Comparison of ENCODE assay signal across 8 mouse cellular contexts in the genomic region with DNA sequence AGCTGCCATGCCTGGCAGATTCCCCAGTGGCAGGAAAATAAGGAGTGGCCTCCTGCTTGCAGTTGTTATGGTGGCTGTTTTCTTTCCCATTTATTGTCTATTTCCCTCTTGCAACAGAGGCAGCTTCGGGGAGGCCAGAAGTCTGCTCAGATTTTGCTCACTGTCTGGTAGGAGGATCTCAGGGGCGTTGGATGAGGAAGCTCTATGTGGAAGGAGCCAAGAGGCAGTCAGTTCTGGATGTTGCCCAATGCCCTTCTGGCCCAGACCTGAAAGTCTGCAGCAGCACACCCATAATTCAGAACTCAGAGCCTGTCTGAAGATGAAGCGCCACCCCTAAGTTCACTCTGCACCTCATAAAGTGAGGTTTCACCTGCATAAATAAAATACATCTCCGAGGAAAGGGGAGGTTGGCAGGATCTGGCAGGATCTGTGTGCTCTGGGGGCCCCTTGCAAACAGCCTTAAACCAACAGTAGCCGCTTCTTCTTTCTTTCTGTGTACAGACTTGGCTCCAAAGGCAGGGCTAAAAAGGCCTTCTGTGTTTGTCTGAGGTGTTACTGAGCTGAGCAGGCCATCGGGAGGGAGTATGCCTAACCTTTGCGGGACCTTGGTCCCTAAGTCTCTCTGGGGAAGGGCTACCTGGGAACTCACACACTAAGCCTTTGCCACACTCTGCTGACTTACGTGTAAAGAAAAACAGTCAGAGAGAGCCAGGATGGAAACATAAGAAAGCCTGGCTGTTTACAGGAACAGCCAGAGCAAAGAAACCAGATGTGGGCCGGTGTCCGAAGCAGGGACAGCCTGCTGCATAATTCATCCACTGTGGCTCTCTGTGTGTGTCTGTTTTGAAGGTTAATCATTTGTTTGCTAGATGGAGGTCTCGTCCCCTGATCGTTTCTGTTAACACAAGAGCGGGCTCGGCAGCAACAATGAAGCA.
DNase-seq lines count a peak whose midpoint lies in the region; ATAC-seq and TF ChIP-seq lines count a peak whose summit lies in the region.

No protein-coding gene starts in this region.

- DNase-seq in intestine, embryonic 14.5 days (ENCODE audit: low spot score), result peak; percentile 56
- DNase-seq in cerebellum, adult 2 months, result peak; percentile 28 to 51
- DNase-seq in gastrocnemius, postnatal 14 days, result peak; percentile 37
- no peak for DNase-seq in right cerebral cortex, adult 18-20 months
- DNase-seq in heart, postnatal 36 days, result no peak
- DNase-seq in right cerebral cortex, postnatal 25 days, result no peak

- H3K4me2 ChIP-seq in intestine, embryonic 14.5 days (ENCODE audit: low read length), result no peak overlapping the region
- H3K4me2 ChIP-seq in intestine, postnatal 0 days (replicated peaks; ENCODE audit: low read depth), result no peak overlapping the region
- 0 out of 2 replicates have a peak overlapping the region, but pooled peaks have one; percentile 7 for H3K4me2 ChIP-seq in limb, embryonic 13.5 days (replicated peaks)

- intact Hi-C loops in gastrocnemius, postnatal 14 days (cut with DNase I; ENCODE audit: low total_unique reads), result no loop called here
- intact Hi-C loops in heart, postnatal 36 days (cut with DNase I), result no loop called here

- no peak for TF ChIP-seq CTCF in intestine, postnatal 0 days (IDR thresholded peaks at IDR 0.05; ENCODE audit: low read depth)
- no peak for TF ChIP-seq CTCF in cerebellum, adult 2 months (IDR thresholded peaks at IDR 0.05; ENCODE audit: borderline replicate concordance, insufficient read depth, low read depth, low read length)

- peaks cover 13% of the 10 kb centered on the region for H3K4me1 ChIP-seq in intestine, embryonic 14.5 days (replicated peaks; ENCODE audit: control insufficient read depth, insufficient read depth, low read length)
- no peaks in the 10 kb centered on the region for H3K4me1 ChIP-seq in intestine, postnatal 0 days (replicated peaks; ENCODE audit: control insufficient read depth, insufficient read depth, low read length)
- peaks cover 5% of the 10 kb centered on the region for H3K4me1 ChIP-seq in cerebellum, adult 2 months (ENCODE audit: control insufficient read depth, insufficient read depth, low read length)
- peaks cover 23% of the 10 kb centered on the region for H3K4me1 ChIP-seq in limb, embryonic 13.5 days

- no peaks in the 10 kb centered on the region for H3K27me3 ChIP-seq in intestine, embryonic 14.5 days (replicated peaks; ENCODE audit: control insufficient read depth, insufficient read depth, low read length)
- no peaks in the 10 kb centered on the region for H3K27me3 ChIP-seq in intestine, postnatal 0 days (replicated peaks; ENCODE audit: control insufficient read depth, insufficient read depth, low read length)
- H3K27me3 ChIP-seq in cerebellum, adult 2 months (ENCODE audit: control insufficient read depth, insufficient read depth, low read length), result no peaks in the 10 kb centered on the region
- no peaks in the 10 kb centered on the region for H3K27me3 ChIP-seq in limb, embryonic 13.5 days

- 22% methylated on average over 14 of the region's 14 CpGs for WGBS in intestine, embryonic 14.5 days
- 24% methylated on average over 14 of the region's 14 CpGs for WGBS in intestine, postnatal 0 days
- 71% methylated on average over 14 of the region's 14 CpGs for WGBS in cerebellum, adult 2 months
- WGBS in limb, embryonic 13.5 days, result 34% methylated on average over 14 of the region's 14 CpGs

- H3K36me3 ChIP-seq in intestine, embryonic 14.5 days (ENCODE audit: control insufficient read depth, insufficient read depth, low read length), result no peaks in the 10 kb centered on the region
- H3K36me3 ChIP-seq in intestine, postnatal 0 days (ENCODE audit: control insufficient read depth, insufficient read depth), result no peaks in the 10 kb centered on the region
- H3K36me3 ChIP-seq in limb, embryonic 13.5 days, result no peaks in the 10 kb centered on the region

- peak overlapping the region; percentile 24 for H3K27ac ChIP-seq in intestine, embryonic 14.5 days (ENCODE audit: low read depth)
- H3K27ac ChIP-seq in intestine, postnatal 0 days (ENCODE audit: low read depth, low read length), result no peak overlapping the region
- no peak overlapping the region for H3K27ac ChIP-seq in cerebellum, adult 2 months (ENCODE audit: insufficient read depth, low read length)
- H3K27ac ChIP-seq in limb, embryonic 13.5 days, result peak overlapping the region; percentile 70

- H3K9ac ChIP-seq in intestine, embryonic 14.5 days (ENCODE audit: low read length), result no peak overlapping the region
- H3K9ac ChIP-seq in intestine, postnatal 0 days (ENCODE audit: low read depth, low read length), result no peak overlapping the region; the same call in 1 of the 2 replicates
- H3K9ac ChIP-seq in limb, embryonic 13.5 days, result 0 out of 2 replicates have a peak overlapping the region, but pooled peaks have one; percentile 5

- ATAC-seq in intestine, embryonic 14.5 days (replicated peaks; ENCODE audit: low FRiP score, low TSS enrichment, low read depth), result no peak
- ATAC-seq in intestine, postnatal 0 days, result no peak
- ATAC-seq in limb, embryonic 13.5 days (ENCODE audit: low FRiP score, low read depth), result peak; percentile 83

- TF ChIP-seq POLR2A in cerebellum, adult 2 months (IDR thresholded peaks at IDR 0.05; ENCODE audit: borderline replicate concordance, insufficient read depth, low read length), result no peak

- H3K9me3 ChIP-seq in intestine, embryonic 14.5 days (ENCODE audit: control insufficient read depth, low read length), result no peaks in the 10 kb centered on the region
- H3K9me3 ChIP-seq in intestine, postnatal 0 days (ENCODE audit: control insufficient read depth), result no peaks in the 10 kb centered on the region
- no peaks in the 10 kb centered on the region for H3K9me3 ChIP-seq in limb, embryonic 13.5 days

- H3K4me3 ChIP-seq in intestine, embryonic 14.5 days (ENCODE audit: low read depth, low read length), result no peak overlapping the region
- no peak overlapping the region for H3K4me3 ChIP-seq in intestine, postnatal 0 days (ENCODE audit: low read depth, low read length)
- no peak overlapping the region for H3K4me3 ChIP-seq in cerebellum, adult 2 months (replicated peaks; ENCODE audit: insufficient read depth, low read depth, low read length)
- H3K4me3 ChIP-seq in limb, embryonic 13.5 days, result no peak overlapping the region

Comparison
In these comparisons a context has a peak if more than half of its experiments do, and no peak if none do; other contexts are left out.
1. H3K27ac ChIP-seq: peak in intestine, embryonic 14.5 days (single experiment) and limb, embryonic 13.5 days (single experiment); none in intestine, postnatal 0 days (single experiment) and cerebellum, adult 2 months (single experiment).
2. DNase-seq: peak in intestine, embryonic 14.5 days (single experiment), cerebellum, adult 2 months (2 of 2) and gastrocnemius, postnatal 14 days (single experiment); none in right cerebral cortex, adult 18-20 months (single experiment), heart, postnatal 36 days (0 of 2) and right cerebral cortex, postnatal 25 days (single experiment).